Mouse (Mus musculus): ENCODE data around the gene Pate1. TPM values are rescaled to one million over a fixed set of nuclear protein-coding genes. Genes with fewer than 3 reads are reported as not detected.

The Pate1 gene
- 0.12 TPM in 1 of 2 replicates, not detected in the other for polyA plus RNA-seq (2014; fragmentation: Nextera tagmentation; extraction: Ambion mirVana)

DNA sequence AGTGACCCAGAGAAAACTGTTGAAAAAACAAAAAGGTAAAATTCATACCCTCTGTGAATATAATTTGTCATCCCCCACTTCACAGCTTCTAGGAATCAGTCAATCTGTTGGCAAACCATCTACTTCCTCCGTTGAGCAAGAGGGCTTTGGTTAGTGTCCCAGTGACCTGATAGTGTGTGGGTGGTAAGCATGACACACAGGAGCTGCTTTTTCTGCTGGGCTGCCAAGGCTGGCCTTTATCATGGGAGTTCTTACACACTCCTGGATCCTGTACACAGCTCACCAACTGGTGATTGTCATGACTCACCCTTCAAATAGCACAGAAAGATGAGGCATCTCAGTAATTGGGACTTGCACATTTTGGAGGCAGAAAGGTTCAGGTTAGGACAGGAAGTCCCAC, at the start of gene Pate1:
TSS of gene Pate1 (minus strand) at position 378 of the 400 bp plus-strand sequence.
- WGBS: 57% methylated on average over 1 of the region's 1 CpGs
- H3K9ac ChIP-seq (ENCODE audit: low read depth, low read length): no peak within 1 kb of the TSS
- no peak for DNase-seq (ENCODE audit: low spot score)

DNA sequence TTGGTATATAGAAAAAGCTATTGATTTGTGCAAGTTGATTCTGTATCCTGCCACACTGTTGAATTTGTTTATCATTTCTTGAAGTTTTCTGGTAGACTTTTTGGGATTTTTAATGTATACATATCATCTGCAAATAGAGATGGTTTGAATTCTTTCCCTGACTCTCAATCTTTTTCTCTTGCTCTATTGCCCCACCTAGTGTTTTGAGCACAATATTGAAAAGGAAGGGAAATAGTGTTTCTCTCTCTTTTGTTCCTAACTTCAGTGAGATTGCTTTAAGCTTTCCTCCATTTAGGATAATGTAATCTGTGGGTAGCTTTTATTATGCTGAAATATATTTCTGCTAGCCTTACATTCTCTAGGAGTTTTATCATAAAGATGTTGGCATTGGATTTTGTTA, 20.1 kb upstream of the Pate1 start:
- no peak overlapping the region for H3K4me2 ChIP-seq (replicated peaks; ENCODE audit: low read depth, low read length)
- H3K27ac ChIP-seq (ENCODE audit: low read depth, low read length): no peak overlapping the region
- H3K36me3 ChIP-seq (ENCODE audit: control insufficient read depth, insufficient read depth, low read length): no peaks in the 10 kb centered on the region
- H3K9ac ChIP-seq (ENCODE audit: low read depth, low read length): no peak overlapping the region
- no peaks in the 10 kb centered on the region for H3K9me3 ChIP-seq (ENCODE audit: control insufficient read depth, low read length)
- no peak for DNase-seq (ENCODE audit: low spot score)
- no peaks in the 10 kb centered on the region for H3K4me1 ChIP-seq (replicated peaks; ENCODE audit: control insufficient read depth, insufficient read depth, low read length)
- no peak overlapping the region for H3K4me3 ChIP-seq (ENCODE audit: low read depth, low read length)
- no peak for ATAC-seq (ENCODE audit: low FRiP score)
- H3K27me3 ChIP-seq (ENCODE audit: control insufficient read depth, insufficient read depth, low read length): no peaks in the 10 kb centered on the region

More for the DNA sequence above, at the start of gene Pate1:
- H3K36me3 ChIP-seq (ENCODE audit: control insufficient read depth, insufficient read depth, low read length): no peaks in the 10 kb centered on the region
- ATAC-seq (ENCODE audit: low FRiP score): no peak
- no peaks in the 10 kb centered on the region for H3K9me3 ChIP-seq (ENCODE audit: control insufficient read depth, low read length)
- H3K4me3 ChIP-seq (ENCODE audit: low read depth, low read length): no peak within 1 kb of the TSS
- H3K4me2 ChIP-seq (replicated peaks; ENCODE audit: low read depth, low read length): no peak within 1 kb of the TSS
- no peak within 1 kb of the TSS for H3K27ac ChIP-seq (ENCODE audit: low read depth, low read length)
- H3K27me3 ChIP-seq (ENCODE audit: control insufficient read depth, insufficient read depth, low read length): no peaks in the 10 kb centered on the region
- H3K4me1 ChIP-seq (replicated peaks; ENCODE audit: control insufficient read depth, insufficient read depth, low read length): no peaks in the 10 kb centered on the region

DNA sequence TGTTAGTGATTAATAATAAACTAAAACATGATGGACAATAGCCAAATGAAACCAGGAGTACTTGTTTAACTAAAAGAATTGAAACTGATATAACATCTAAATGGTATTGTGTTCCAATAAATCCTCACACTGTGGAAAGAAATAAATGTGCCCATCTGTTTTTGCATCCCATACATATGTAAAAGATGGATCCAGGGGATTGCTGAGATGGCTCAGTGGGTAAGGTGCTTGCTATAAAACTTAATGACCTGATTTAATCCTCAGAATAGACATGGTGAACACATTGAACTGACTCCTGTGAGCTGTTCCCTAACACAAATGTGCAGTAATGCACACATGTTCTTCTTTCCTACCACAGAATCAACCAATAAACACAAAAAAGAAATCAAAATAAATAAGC, 4.7 kb upstream of the Pate1 start:
- H3K27ac ChIP-seq (ENCODE audit: low read depth, low read length): no peak overlapping the region
- H3K27me3 ChIP-seq (ENCODE audit: control insufficient read depth, insufficient read depth, low read length): no peaks in the 10 kb centered on the region
- DNase-seq (ENCODE audit: low spot score) (no peak), ATAC-seq (ENCODE audit: low FRiP score) (no peak)
- no peaks in the 10 kb centered on the region for H3K4me1 ChIP-seq (replicated peaks; ENCODE audit: control insufficient read depth, insufficient read depth, low read length)
- H3K9me3 ChIP-seq (ENCODE audit: control insufficient read depth, low read length): no peaks in the 10 kb centered on the region
- H3K4me2 ChIP-seq (replicated peaks; ENCODE audit: low read depth, low read length): no peak overlapping the region
- no peaks in the 10 kb centered on the region for H3K36me3 ChIP-seq (ENCODE audit: control insufficient read depth, insufficient read depth, low read length)
- H3K4me3 ChIP-seq (ENCODE audit: low read depth, low read length): no peak overlapping the region
- H3K9ac ChIP-seq (ENCODE audit: low read depth, low read length): no peak overlapping the region

DNA sequence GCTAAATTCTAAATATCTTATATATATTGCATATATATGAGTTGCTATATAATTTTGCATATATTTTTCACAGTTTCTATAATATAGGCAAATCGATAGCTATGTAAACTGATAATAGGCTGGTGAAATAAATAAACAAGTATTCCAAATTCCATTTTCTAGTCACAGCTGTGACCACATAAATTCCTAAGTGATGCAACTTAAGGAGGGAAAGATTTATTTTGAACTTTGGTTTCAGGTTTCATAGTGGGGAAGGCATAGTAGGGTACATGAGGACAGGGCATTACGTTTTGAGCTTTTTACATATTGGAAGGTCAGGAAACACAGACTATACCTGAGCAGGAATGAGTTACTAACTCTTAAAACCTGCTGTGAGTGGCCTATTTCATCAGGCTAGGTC, 13.6 kb downstream of the Pate1 start:
- DNase-seq (ENCODE audit: low spot score): no peak
- Histone ChIP-seq H3K36me3 (ENCODE audit: control insufficient read depth, insufficient read depth, low read length) (no peaks in the 10 kb centered on the region), H3K4me1 (replicated peaks; ENCODE audit: control insufficient read depth, insufficient read depth, low read length) (no peaks in the 10 kb centered on the region), H3K9ac (ENCODE audit: low read depth, low read length) (no peak overlapping the region), H3K9me3 (ENCODE audit: control insufficient read depth, low read length) (no peaks in the 10 kb centered on the region), H3K4me2 (replicated peaks; ENCODE audit: low read depth, low read length) (no peak overlapping the region), H3K27me3 (ENCODE audit: control insufficient read depth, insufficient read depth, low read length) (no peaks in the 10 kb centered on the region), H3K27ac (ENCODE audit: low read depth, low read length) (no peak overlapping the region), H3K4me3 (ENCODE audit: low read depth, low read length) (no peak overlapping the region)
- 85% methylated on average over 2 of the region's 2 CpGs for WGBS
- ATAC-seq (ENCODE audit: low FRiP score): no peak

- Histone ChIP-seq H3K27me3 (ENCODE audit: control insufficient read depth, insufficient read depth, low read length) (no peaks in the 10 kb centered on the region), H3K4me3 (ENCODE audit: low read depth, low read length) (no peak within 1 kb of the TSS), H3K27ac (ENCODE audit: low read depth, low read length) (no peak within 1 kb of the TSS), H3K4me1 (replicated peaks; ENCODE audit: control insufficient read depth, insufficient read depth, low read length) (no peaks in the 10 kb centered on the region), H3K36me3 (ENCODE audit: control insufficient read depth, insufficient read depth, low read length) (no peaks in the 10 kb centered on the region), H3K9ac (ENCODE audit: low read depth, low read length) (no peak within 1 kb of the TSS), H3K9me3 (ENCODE audit: control insufficient read depth, low read length) (0 out of 2 replicates have a peak, but pooled peaks cover 2% of the 10 kb centered on the region), H3K4me2 (replicated peaks; ENCODE audit: low read depth, low read length) (no peak within 1 kb of the TSS)
- 77% methylated on average over 1 of the region's 1 CpGs for WGBS
- DNase-seq (ENCODE audit: low spot score) (no peak), ATAC-seq (ENCODE audit: low FRiP score) (no peak)
Measured at GRCm38 (mm10) chr9:35648102-35648501, 39.1 kb downstream of the Pate1 start, which contains the start of gene Pate3. Gene Pate3 (minus strand): TSS chr9:35648202.

Other genes with a start within 250 kb of the Pate1 start
- not detected in 2 replicates for gene Gm1113, start 169.1 kb downstream of the Pate1 start, polyA plus RNA-seq (2014; fragmentation: Nextera tagmentation; extraction: Ambion mirVana)
- 9.7 and 10.0 TPM in 2 replicates for gene Ddx25, start 128.9 kb downstream of the Pate1 start, polyA plus RNA-seq (2014; fragmentation: Nextera tagmentation; extraction: Ambion mirVana)
- 19.6 and 25.5 TPM in 2 replicates for gene Pus3, start 128.8 kb downstream of the Pate1 start, polyA plus RNA-seq (2014; fragmentation: Nextera tagmentation; extraction: Ambion mirVana)
- 0.64 and 1.3 TPM in 2 replicates for gene Pate2, start 117.1 kb downstream of the Pate1 start, polyA plus RNA-seq (2014; fragmentation: Nextera tagmentation; extraction: Ambion mirVana)
- 29.9 and 32.4 TPM in 2 replicates for gene Hyls1, start 117.0 kb downstream of the Pate1 start, polyA plus RNA-seq (2014; fragmentation: Nextera tagmentation; extraction: Ambion mirVana)
- gene Pate4, start 75.4 kb downstream of the Pate1 start, polyA plus RNA-seq (2014; fragmentation: Nextera tagmentation; extraction: Ambion mirVana): not detected in 2 replicates
- gene Pate3, start 39.2 kb downstream of the Pate1 start, polyA plus RNA-seq (2014; fragmentation: Nextera tagmentation; extraction: Ambion mirVana): 0.12 TPM in 1 of 2 replicates, not detected in the other
- not detected in 2 replicates for gene Gm17677, start 53.7 kb upstream of the Pate1 start, polyA plus RNA-seq (2014; fragmentation: Nextera tagmentation; extraction: Ambion mirVana)
- gene Gm17727, start 90.7 kb upstream of the Pate1 start, polyA plus RNA-seq (2014; fragmentation: Nextera tagmentation; extraction: Ambion mirVana): not detected in 2 replicates
- gene Gm27235, start 102.7 kb upstream of the Pate1 start, polyA plus RNA-seq (2014; fragmentation: Nextera tagmentation; extraction: Ambion mirVana): not detected in 2 replicates
- not detected in 2 replicates for gene D730048I06Rik, start 102.7 kb upstream of the Pate1 start, polyA plus RNA-seq (2014; fragmentation: Nextera tagmentation; extraction: Ambion mirVana)
- not detected in 2 replicates for gene 9230110F15Rik, start 156.8 kb upstream of the Pate1 start, polyA plus RNA-seq (2014; fragmentation: Nextera tagmentation; extraction: Ambion mirVana)
- gene 9230113P08Rik, start 221.0 kb upstream of the Pate1 start, polyA plus RNA-seq (2014; fragmentation: Nextera tagmentation; extraction: Ambion mirVana): not detected in 2 replicates

Data from hindbrain, embryonic 11.5 days (tissue).